Mouse (Mus musculus) frontal cortex, postnatal 14 days (tissue): ENCODE results near the gene Vmn2r42.
"Not testable (repeated sequence)": the region's sequence is repeated elsewhere in the genome, so short reads cannot be mapped to it uniquely, and the experiment has no call there.

Experiments used
- DNase-seq, 2 experiments: peaks; one replicate each; pipeline ENCODE4 v3.0.0; 2022; ENCODE audit warnings: low spot score in 2 of 2

Gene Vmn2r42

GRCm38 (mm10) chr7:8200220-8200619 lies at the start of gene Vmn2r42:
TSS of gene Vmn2r42 (minus strand) at chr7:8200320.
- DNase-seq: not testable (repeated sequence)

DNA sequence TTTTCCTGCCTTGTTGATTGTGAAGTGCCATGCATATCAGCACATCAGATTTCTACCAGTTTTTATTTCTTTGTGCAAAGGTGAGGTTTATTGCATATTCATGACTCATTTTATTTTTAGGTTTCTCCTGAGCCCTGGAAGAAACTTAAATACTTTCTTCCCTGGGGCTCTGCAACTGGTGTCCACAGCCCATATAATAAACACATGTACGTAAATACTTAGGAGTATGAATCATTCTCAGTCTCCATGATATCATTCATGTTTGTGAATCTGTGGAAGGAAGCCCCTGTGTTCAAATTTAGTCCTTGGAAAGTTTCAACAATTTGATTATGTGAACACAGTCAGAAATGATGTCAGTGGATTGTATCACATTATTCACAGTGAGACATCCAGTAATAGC lies 38.6 kb downstream of the Vmn2r42 start, which contains the start of gene Vmn2r41:
Gene Vmn2r41, minus strand, starts transcription at position 101 of the 400 bp plus-strand sequence.
- not testable (repeated sequence) for DNase-seq
